Mouse (Mus musculus): Measurements from ENCODE around the gene Esrrg. TPM values are rescaled to one million over a fixed set of nuclear protein-coding genes. Genes with fewer than 3 reads are reported as not detected.

Esrrg gene
- polyA plus RNA-seq, 1 experiment from 2014 or later: 22.4 TPM

GRCm38 (mm10) chr1:187805001-187805400 lies 196.4 kb downstream of the Esrrg start:
- H3K9me3 ChIP-seq: no peaks in the 10 kb centered on the region
- no peak for DNase-seq (ENCODE audit: low spot score)
- no peaks in the 10 kb centered on the region for H3K27me3 ChIP-seq (ENCODE audit: insufficient read depth, poor library complexity, severe bottlenecking)
- no peak overlapping the region for H3K4me3 ChIP-seq
- 76% methylated on average over 6 of the region's 6 CpGs for WGBS
- H3K27ac ChIP-seq: no peak overlapping the region
- no peaks in the 10 kb centered on the region for H3K36me3 ChIP-seq
- H3K4me1 ChIP-seq: peaks cover 29% of the 10 kb centered on the region

- no peak for DNase-seq (ENCODE audit: low spot score)
- no peaks in the 10 kb centered on the region for H3K36me3 ChIP-seq
- no peaks in the 10 kb centered on the region for H3K9me3 ChIP-seq
- WGBS: 58% methylated on average over 12 of the region's 12 CpGs
- H3K4me3 ChIP-seq: no peak overlapping the region
- H3K27ac ChIP-seq: peak overlapping the region; percentile 47; the same call in 1 of the 2 replicates
- peaks cover 24% of the 10 kb centered on the region for H3K4me1 ChIP-seq
- H3K27me3 ChIP-seq (ENCODE audit: insufficient read depth, poor library complexity, severe bottlenecking): no peaks in the 10 kb centered on the region
Observed at GRCm38 (mm10) chr1:187807477-187808390, 199.1 kb downstream of the Esrrg start.

- DNase-seq (ENCODE audit: low spot score): no peak
- Histone ChIP-seq H3K36me3 (no peaks in the 10 kb centered on the region), H3K4me1 (peaks cover 22% of the 10 kb centered on the region), H3K4me3 (no peak overlapping the region), H3K9me3 (no peaks in the 10 kb centered on the region), H3K27ac (no peak overlapping the region), H3K27me3 (ENCODE audit: insufficient read depth, poor library complexity, severe bottlenecking) (no peaks in the 10 kb centered on the region)
- 82% methylated on average over 5 of the region's 5 CpGs for WGBS
Observed at GRCm38 (mm10) chr1:187808391-187808922, 199.9 kb downstream of the Esrrg start.

- Histone ChIP-seq H3K27ac (no peak overlapping the region), H3K4me3 (no peak overlapping the region), H3K27me3 (ENCODE audit: insufficient read depth, poor library complexity, severe bottlenecking) (no peaks in the 10 kb centered on the region), H3K36me3 (no peaks in the 10 kb centered on the region), H3K9me3 (no peaks in the 10 kb centered on the region), H3K4me1 (peaks cover 15% of the 10 kb centered on the region)
- WGBS: 87% methylated on average over 3 of the region's 3 CpGs
- no peak for DNase-seq (ENCODE audit: low spot score)
Observed at GRCm38 (mm10) chr1:187809546-187809945, 201.0 kb downstream of the Esrrg start.

GRCm38 (mm10) chr1:187819406-187819805 lies 210.8 kb downstream of the Esrrg start:
- H3K4me1 ChIP-seq: peaks cover 17% of the 10 kb centered on the region; the same call in 1 of the 2 replicates
- 91% methylated on average over 5 of the region's 5 CpGs for WGBS
- H3K27me3 ChIP-seq (ENCODE audit: insufficient read depth, poor library complexity, severe bottlenecking): no peaks in the 10 kb centered on the region
- DNase-seq (ENCODE audit: low spot score): no peak
- no peaks in the 10 kb centered on the region for H3K36me3 ChIP-seq
- H3K4me3 ChIP-seq: no peak overlapping the region
- no peak overlapping the region for H3K27ac ChIP-seq
- H3K9me3 ChIP-seq: no peaks in the 10 kb centered on the region

GRCm38 (mm10) chr1:187821368-187821811 lies 212.8 kb downstream of the Esrrg start:
- Histone ChIP-seq H3K4me1 (peaks cover 22% of the 10 kb centered on the region), H3K27me3 (ENCODE audit: insufficient read depth, poor library complexity, severe bottlenecking) (no peaks in the 10 kb centered on the region), H3K36me3 (no peaks in the 10 kb centered on the region), H3K27ac (peak overlapping the region; percentile 44; the same call in 1 of the 2 replicates), H3K4me3 (no peak overlapping the region), H3K9me3 (no peaks in the 10 kb centered on the region)
- 77% methylated on average over 13 of the region's 13 CpGs for WGBS
- no peak for DNase-seq (ENCODE audit: low spot score)

- peaks cover 42% of the 10 kb centered on the region for H3K4me1 ChIP-seq
- H3K27ac ChIP-seq: no peak overlapping the region
- no peak for DNase-seq (ENCODE audit: low spot score)
- H3K27me3 ChIP-seq (ENCODE audit: insufficient read depth, poor library complexity, severe bottlenecking): no peaks in the 10 kb centered on the region
- no peak overlapping the region for H3K4me3 ChIP-seq
- WGBS: 79% methylated on average over 5 of the region's 5 CpGs
- no peaks in the 10 kb centered on the region for H3K9me3 ChIP-seq
- H3K36me3 ChIP-seq: no peaks in the 10 kb centered on the region
Observed at GRCm38 (mm10) chr1:187823351-187823750, 214.8 kb downstream of the Esrrg start.

GRCm38 (mm10) chr1:187825421-187826097 lies 217.0 kb downstream of the Esrrg start:
- H3K9me3 ChIP-seq: no peaks in the 10 kb centered on the region

GRCm38 (mm10) chr1:187826140-187826539 lies 217.5 kb downstream of the Esrrg start:
- no peak for DNase-seq (ENCODE audit: low spot score)
- Histone ChIP-seq H3K4me1 (peaks cover 45% of the 10 kb centered on the region), H3K4me3 (no peak overlapping the region), H3K36me3 (no peaks in the 10 kb centered on the region), H3K9me3 (no peaks in the 10 kb centered on the region), H3K27ac (peak overlapping the region; percentile 68; the same call in 1 of the 2 replicates), H3K27me3 (ENCODE audit: insufficient read depth, poor library complexity, severe bottlenecking) (no peaks in the 10 kb centered on the region)
- WGBS: 70% methylated on average over 1 of the region's 1 CpGs

More at GRCm38 (mm10) chr1:187825421-187826097, 217.0 kb downstream of the Esrrg start:
- Histone ChIP-seq H3K36me3 (no peaks in the 10 kb centered on the region), H3K4me1 (peaks cover 45% of the 10 kb centered on the region), H3K27ac (peak overlapping the region; percentile 68; the same call in 1 of the 2 replicates), H3K4me3 (no peak overlapping the region), H3K27me3 (ENCODE audit: insufficient read depth, poor library complexity, severe bottlenecking) (no peaks in the 10 kb centered on the region)
- DNase-seq (ENCODE audit: low spot score): no peak
- 70% methylated on average over 9 of the region's 9 CpGs for WGBS

- Histone ChIP-seq H3K27ac (no peak overlapping the region; the same call in 1 of the 2 replicates), H3K4me1 (peaks cover 45% of the 10 kb centered on the region), H3K27me3 (ENCODE audit: insufficient read depth, poor library complexity, severe bottlenecking) (no peaks in the 10 kb centered on the region), H3K4me3 (no peak overlapping the region), H3K36me3 (no peaks in the 10 kb centered on the region), H3K9me3 (no peaks in the 10 kb centered on the region)
- DNase-seq (ENCODE audit: low spot score): no peak
- 69% methylated on average over 5 of the region's 5 CpGs for WGBS
Observed at GRCm38 (mm10) chr1:187826869-187827268, 218.3 kb downstream of the Esrrg start.

- H3K36me3 ChIP-seq: no peaks in the 10 kb centered on the region
- no peak for DNase-seq (ENCODE audit: low spot score)
- 89% methylated on average over 7 of the region's 7 CpGs for WGBS
- no peak overlapping the region for H3K4me3 ChIP-seq
- H3K4me1 ChIP-seq: peaks cover 35% of the 10 kb centered on the region
- H3K9me3 ChIP-seq: no peaks in the 10 kb centered on the region
- no peak overlapping the region for H3K27ac ChIP-seq
- H3K27me3 ChIP-seq (ENCODE audit: insufficient read depth, poor library complexity, severe bottlenecking): no peaks in the 10 kb centered on the region
Observed at GRCm38 (mm10) chr1:187830937-187831336, 222.3 kb downstream of the Esrrg start.

- Histone ChIP-seq H3K4me3 (no peak overlapping the region), H3K36me3 (no peaks in the 10 kb centered on the region), H3K9me3 (no peaks in the 10 kb centered on the region), H3K4me1 (peaks cover 27% of the 10 kb centered on the region), H3K27ac (no peak overlapping the region), H3K27me3 (ENCODE audit: insufficient read depth, poor library complexity, severe bottlenecking) (no peaks in the 10 kb centered on the region)
- DNase-seq (ENCODE audit: low spot score): no peak
- 55% methylated on average over 3 of the region's 3 CpGs for WGBS
Observed at GRCm38 (mm10) chr1:187832851-187833250, 224.3 kb downstream of the Esrrg start.

- Histone ChIP-seq H3K36me3 (no peaks in the 10 kb centered on the region), H3K4me1 (peaks cover 20% of the 10 kb centered on the region), H3K4me3 (no peak overlapping the region), H3K27me3 (ENCODE audit: insufficient read depth, poor library complexity, severe bottlenecking) (no peaks in the 10 kb centered on the region), H3K27ac (no peak overlapping the region), H3K9me3 (no peaks in the 10 kb centered on the region)
- 88% methylated on average over 3 of the region's 3 CpGs for WGBS
- DNase-seq (ENCODE audit: low spot score): no peak
Observed at GRCm38 (mm10) chr1:187834576-187834975, 226.0 kb downstream of the Esrrg start.
